ENCODE assay signal across 9 mouse cellular contexts in the genomic region with DNA sequence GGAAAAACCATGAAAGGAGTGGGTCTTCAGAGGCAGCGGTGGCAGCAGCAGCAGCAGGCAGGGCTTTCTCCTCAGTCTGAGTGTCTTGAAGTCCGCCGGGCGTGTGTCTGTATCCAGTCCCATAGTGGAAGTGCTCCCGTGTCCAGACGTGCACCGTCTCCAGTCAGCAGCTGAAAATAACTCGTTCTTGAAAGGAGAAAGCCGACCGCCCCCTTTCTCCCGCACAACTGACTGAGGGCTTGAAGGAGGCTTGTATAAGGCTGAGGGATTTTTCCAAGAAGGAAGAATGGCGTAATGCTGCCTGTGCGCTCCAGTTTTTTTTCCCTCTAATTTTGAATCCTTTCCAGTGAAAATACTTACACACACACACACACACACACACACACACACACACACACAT. TPM values are rescaled to one million over a fixed set of nuclear protein-coding genes. Genes with fewer than 3 reads are reported as not detected.
DNase-seq lines count a peak whose midpoint lies in the region; ATAC-seq and TF ChIP-seq lines count a peak whose summit lies in the region.
"Had no signal": no experiment of that assay in that cellular context is flagged by ENCODE, and none has a peak within 500 bp of the region (broad histone marks: within the 10 kb centered on the region; RNA-seq: fewer than 3 reads in every experiment).

A gene (minus strand): TSS at position 244 of the 400 bp plus-strand sequence.

- no peak for TF ChIP-seq CTCF in hindbrain, postnatal 0 days (IDR thresholded peaks at IDR 0.05; ENCODE audit: low read depth)

- H3K36me3 ChIP-seq in kidney, embryonic 16.5 days (ENCODE audit: insufficient read depth, low read length): no peaks in the 10 kb centered on the region
- H3K36me3 ChIP-seq in embryonic facial prominence, embryonic 10.5 days (replicated peaks): no peaks in the 10 kb centered on the region
- H3K36me3 ChIP-seq in hindbrain, postnatal 0 days (ENCODE audit: insufficient read depth, low read length): no peaks in the 10 kb centered on the region
- H3K36me3 ChIP-seq in neural tube, embryonic 15.5 days: no peaks in the 10 kb centered on the region

- H3K27me3 ChIP-seq in kidney, embryonic 16.5 days (ENCODE audit: insufficient read depth, low read length): 0 out of 2 replicates have a peak, but pooled peaks cover 2% of the 10 kb centered on the region
- peaks cover 25% of the 10 kb centered on the region for H3K27me3 ChIP-seq in embryonic facial prominence, embryonic 10.5 days (replicated peaks; ENCODE audit: low read depth, poor library complexity, severe bottlenecking)
- H3K27me3 ChIP-seq in hindbrain, postnatal 0 days (ENCODE audit: insufficient read depth, low read length): no peaks in the 10 kb centered on the region
- H3K27me3 ChIP-seq in neural tube, embryonic 15.5 days (replicated peaks): no peaks in the 10 kb centered on the region

- H3K4me2 ChIP-seq in kidney, embryonic 16.5 days (replicated peaks; ENCODE audit: low read depth, low read length): peak within 1 kb of the TSS; percentile 14; the same call in 1 of the 2 replicates
- H3K4me2 ChIP-seq in hindbrain, postnatal 0 days (ENCODE audit: low read depth, low read length): no peak within 1 kb of the TSS
- H3K4me2 ChIP-seq in neural tube, embryonic 15.5 days: 0 out of 2 replicates have a peak within 1 kb of the TSS, but pooled peaks have one; percentile 11

- H3K27ac ChIP-seq in kidney, embryonic 16.5 days (ENCODE audit: low read length): no peak within 1 kb of the TSS
- peak within 1 kb of the TSS; percentile 58 for H3K27ac ChIP-seq in embryonic facial prominence, embryonic 10.5 days (replicated peaks)
- H3K27ac ChIP-seq in hindbrain, postnatal 0 days: 0 out of 2 replicates have a peak within 1 kb of the TSS, but pooled peaks have one; percentile 32
- no peak within 1 kb of the TSS for H3K27ac ChIP-seq in neural tube, embryonic 15.5 days (replicated peaks)

- no peak within 1 kb of the TSS for H3K4me3 ChIP-seq in kidney, embryonic 16.5 days (ENCODE audit: low read length)
- peak within 1 kb of the TSS; percentile 40; the same call in 1 of the 2 replicates for H3K4me3 ChIP-seq in embryonic facial prominence, embryonic 10.5 days
- H3K4me3 ChIP-seq in hindbrain, postnatal 0 days (ENCODE audit: low read length): no peak within 1 kb of the TSS
- H3K4me3 ChIP-seq in neural tube, embryonic 15.5 days (replicated peaks): no peak within 1 kb of the TSS

- DNase-seq in kidney, postnatal 25 days: no peak
- DNase-seq in embryonic facial prominence, embryonic 10.5 days (ENCODE audit: low spot score): peak; percentile 37
- peak; percentile 9 for DNase-seq in hindbrain, postnatal 0 days (ENCODE audit: low spot score)
- no peak for DNase-seq in B cell, adult 2 months
- no peak for DNase-seq in adrenal gland, postnatal 36 days

- H3K4me1 ChIP-seq in kidney, embryonic 16.5 days (ENCODE audit: insufficient read depth, low read length): peaks cover 17% of the 10 kb centered on the region
- peaks cover 70% of the 10 kb centered on the region for H3K4me1 ChIP-seq in embryonic facial prominence, embryonic 10.5 days
- peaks cover 5% of the 10 kb centered on the region; the same call in 1 of the 2 replicates for H3K4me1 ChIP-seq in hindbrain, postnatal 0 days (ENCODE audit: insufficient read depth, low read length)
- H3K4me1 ChIP-seq in neural tube, embryonic 15.5 days: peaks cover 32% of the 10 kb centered on the region

- 45% methylated on average over 13 of the region's 13 CpGs for WGBS in kidney, embryonic 16.5 days
- WGBS in embryonic facial prominence, embryonic 10.5 days: 48% methylated on average over 13 of the region's 13 CpGs
- 38% methylated on average over 13 of the region's 13 CpGs for WGBS in hindbrain, postnatal 0 days
- WGBS in neural tube, embryonic 15.5 days: 45% methylated on average over 13 of the region's 13 CpGs

- no peak for ATAC-seq in kidney, embryonic 16.5 days (ENCODE audit: low FRiP score, low TSS enrichment)
- ATAC-seq in hindbrain, postnatal 0 days: no peak
- ATAC-seq in neural tube, embryonic 15.5 days (ENCODE audit: low FRiP score): no peak
- no peak for ATAC-seq in erythroid progenitor cell, adult 5-6 weeks (replicated peaks; ENCODE audit: low FRiP score, poor library complexity, severe bottlenecking)

- H3K9me3 ChIP-seq in kidney, embryonic 16.5 days (ENCODE audit: low read length): no peaks in the 10 kb centered on the region
- H3K9me3 ChIP-seq in embryonic facial prominence, embryonic 10.5 days: no peaks in the 10 kb centered on the region
- no peaks in the 10 kb centered on the region for H3K9me3 ChIP-seq in hindbrain, postnatal 0 days (ENCODE audit: low read length)
- H3K9me3 ChIP-seq in neural tube, embryonic 15.5 days (replicated peaks): no peaks in the 10 kb centered on the region

- 0 out of 2 replicates have a peak within 1 kb of the TSS, but pooled peaks have one; percentile 22 for H3K9ac ChIP-seq in kidney, embryonic 16.5 days (replicated peaks; ENCODE audit: low read length)
- 0 out of 2 replicates have a peak within 1 kb of the TSS, but pooled peaks have one; percentile 17 for H3K9ac ChIP-seq in hindbrain, postnatal 0 days (replicated peaks; ENCODE audit: low read length)
- no peak within 1 kb of the TSS for H3K9ac ChIP-seq in neural tube, embryonic 15.5 days (replicated peaks)

RNA-seq across cellular contexts. Expression of the gene that starts here (rescaled TPM):
- polyA plus RNA-seq in kidney, embryonic 16.5 days (2015; fragmentation: Nextera tagmentation; extraction: Ambion mirVana): 0.64 and 1.3 TPM in 2 replicates
- 0.52 and 0.91 TPM in 2 replicates for polyA plus RNA-seq in embryonic facial prominence, embryonic 10.5 days (2016; fragmentation: Nextera tagmentation; extraction: Ambion mirVana)
- 1.3 and 3.4 TPM in 2 replicates for total RNA-seq in hindbrain, postnatal 0 days (2014; rRNA removed)
- polyA plus RNA-seq in hindbrain, postnatal 0 days (2015; fragmentation: Nextera tagmentation; extraction: Ambion mirVana): 0.95 and 1.3 TPM in 2 replicates
- 0.59 and 1.2 TPM in 2 replicates for polyA plus RNA-seq in neural tube, embryonic 15.5 days (2015; fragmentation: Nextera tagmentation; extraction: Ambion mirVana)
- total RNA-seq in erythroid progenitor cell, adult 5-6 weeks (2015; ENCODE audit: low replicate concordance): not detected in 2 replicates
- total RNA-seq in erythroid progenitor cell, adult 5-6 weeks (2017; ENCODE audit: low replicate concordance): not detected in 2 replicates
- under 1 TPM; 0.56 to 0.89 TPM for total RNA-seq in adrenal gland, postnatal 36 days (2021)
- polyA plus RNA-seq: spleen, adult 2 months had no signal

Comparison
In these comparisons a context has a peak if more than half of its experiments do, and no peak if none do; other contexts are left out.
1. Peak in DNase-seq, H3K4me3 ChIP-seq and H3K27ac ChIP-seq in embryonic facial prominence, embryonic 10.5 days; RNA of the gene not detected or under 1 TPM.